In the genomic region with DNA sequence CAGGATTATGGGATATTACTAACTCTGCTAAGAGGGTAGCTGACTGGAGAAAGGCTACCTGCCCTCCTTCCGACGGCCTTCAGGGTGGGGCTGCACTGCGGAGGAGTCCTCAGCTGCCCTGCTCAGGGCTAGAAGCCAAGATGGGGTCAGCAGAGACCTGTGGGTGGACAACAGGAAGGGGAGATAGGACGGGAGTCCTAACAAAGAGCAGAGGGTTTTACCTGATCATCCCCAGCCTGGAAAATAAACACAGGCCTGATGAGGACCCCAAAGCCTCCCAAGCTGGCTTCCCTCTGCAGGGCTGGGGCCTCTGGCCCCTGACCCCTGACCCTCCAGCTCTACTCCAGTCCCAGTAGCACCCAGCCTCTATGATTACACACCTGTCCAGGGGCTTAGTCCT, we compare ENCODE assay signal across 9 mouse cellular contexts. TPM values are rescaled to one million over a fixed set of nuclear protein-coding genes. Genes with fewer than 3 reads are reported as not detected.
DNase-seq lines count a peak whose midpoint lies in the region; ATAC-seq and TF ChIP-seq lines count a peak whose summit lies in the region.
"Had no signal": no experiment of that assay in that cellular context is flagged by ENCODE, and none has a peak within 500 bp of the region (broad histone marks: within the 10 kb centered on the region; RNA-seq: fewer than 3 reads in every experiment).

No protein-coding gene starts in this region.

- no peaks in the 10 kb centered on the region for H3K27me3 ChIP-seq in kidney, postnatal 0 days (ENCODE audit: insufficient read depth, low read length)
- peaks cover 9% of the 10 kb centered on the region; the same call in 1 of the 2 replicates for H3K27me3 ChIP-seq in embryonic facial prominence, embryonic 13.5 days
- H3K27me3 ChIP-seq in heart, postnatal 0 days (ENCODE audit: control insufficient read depth, insufficient read depth, low read length), result peaks cover 3% of the 10 kb centered on the region; the same call in 1 of the 2 replicates
- peaks cover 18% of the 10 kb centered on the region for H3K27me3 ChIP-seq in liver, embryonic 12.5 days (replicated peaks)

- H3K9ac ChIP-seq in kidney, postnatal 0 days (ENCODE audit: low read depth, low read length), result no peak overlapping the region
- 0 out of 2 replicates have a peak overlapping the region, but pooled peaks have one; percentile 46 for H3K9ac ChIP-seq in embryonic facial prominence, embryonic 13.5 days
- no peak overlapping the region; the same call in 1 of the 2 replicates for H3K9ac ChIP-seq in heart, postnatal 0 days (replicated peaks; ENCODE audit: low read depth, low read length)
- H3K9ac ChIP-seq in liver, embryonic 12.5 days, result no peak overlapping the region

- H3K27ac ChIP-seq in kidney, postnatal 0 days, result peak overlapping the region; percentile 86
- peak overlapping the region; percentile 91 for H3K27ac ChIP-seq in embryonic facial prominence, embryonic 13.5 days
- peak overlapping the region; percentile 87 for H3K27ac ChIP-seq in heart, postnatal 0 days (ENCODE audit: low read depth)
- H3K27ac ChIP-seq in liver, embryonic 12.5 days, result peak overlapping the region; percentile 78

- peak overlapping the region; percentile 41 for H3K4me2 ChIP-seq in kidney, postnatal 0 days (ENCODE audit: low read length)
- H3K4me2 ChIP-seq in embryonic facial prominence, embryonic 13.5 days, result peak overlapping the region; percentile 54
- peak overlapping the region; percentile 57 for H3K4me2 ChIP-seq in heart, postnatal 0 days (ENCODE audit: low read depth, low read length)
- peak overlapping the region; percentile 47; the same call in 1 of the 2 replicates for H3K4me2 ChIP-seq in liver, embryonic 12.5 days

- H3K4me3 ChIP-seq in kidney, postnatal 0 days (replicated peaks; ENCODE audit: low read depth, low read length), result 0 out of 2 replicates have a peak overlapping the region, but pooled peaks have one; percentile 6
- no peak overlapping the region for H3K4me3 ChIP-seq in embryonic facial prominence, embryonic 13.5 days
- no peak overlapping the region for H3K4me3 ChIP-seq in heart, postnatal 0 days (ENCODE audit: low read depth, low read length)
- H3K4me3 ChIP-seq in liver, embryonic 12.5 days, result no peak overlapping the region

- no peak for TF ChIP-seq EP300 in heart, postnatal 0 days (IDR thresholded peaks at IDR 0.05; ENCODE audit: low read depth)

- H3K4me1 ChIP-seq in kidney, postnatal 0 days (replicated peaks; ENCODE audit: insufficient read depth, low read length), result peaks cover 55% of the 10 kb centered on the region
- peaks cover 59% of the 10 kb centered on the region for H3K4me1 ChIP-seq in embryonic facial prominence, embryonic 13.5 days
- peaks cover 21% of the 10 kb centered on the region for H3K4me1 ChIP-seq in heart, postnatal 0 days (ENCODE audit: control insufficient read depth, insufficient read depth)
- H3K4me1 ChIP-seq in liver, embryonic 12.5 days, result peaks cover 68% of the 10 kb centered on the region

- no peak for ATAC-seq in kidney, postnatal 0 days (replicated peaks; ENCODE audit: low FRiP score, low read depth)
- ATAC-seq in embryonic facial prominence, embryonic 13.5 days (ENCODE audit: insufficient number of reproducible peaks, insufficient read depth, low FRiP score, low TSS enrichment, low read depth), result no peak
- no peak for ATAC-seq in heart, postnatal 0 days (ENCODE audit: insufficient read depth, low read depth)
- ATAC-seq in liver, embryonic 12.5 days, result no peak
- no peak for ATAC-seq in granulocyte monocyte progenitor cell, adult 5-6 weeks (replicated peaks; ENCODE audit: poor library complexity, severe bottlenecking)

- TF ChIP-seq CTCF in kidney, postnatal 0 days (IDR thresholded peaks at IDR 0.05; ENCODE audit: low read depth), result no peak
- TF ChIP-seq CTCF in heart, postnatal 0 days (IDR thresholded peaks at IDR 0.05; ENCODE audit: low read depth), result no peak

- H3K9me3 ChIP-seq in kidney, postnatal 0 days (replicated peaks; ENCODE audit: low read length), result no peaks in the 10 kb centered on the region
- no peaks in the 10 kb centered on the region for H3K9me3 ChIP-seq in embryonic facial prominence, embryonic 13.5 days
- no peaks in the 10 kb centered on the region for H3K9me3 ChIP-seq in heart, postnatal 0 days (replicated peaks; ENCODE audit: control insufficient read depth, low read length)
- H3K9me3 ChIP-seq in liver, embryonic 12.5 days (replicated peaks), result no peaks in the 10 kb centered on the region

- no peak for DNase-seq in kidney, postnatal 0 days (ENCODE audit: low spot score)
- DNase-seq in kidney, adult 18-20 months, result no peak
- no peak for DNase-seq in heart, postnatal 0 days (ENCODE audit: low spot score)
- no peak for DNase-seq in urinary bladder, adult 2 months (ENCODE audit: low spot score)
- DNase-seq: adrenal gland, adult 8-10 months had no signal

- peaks cover 6% of the 10 kb centered on the region; the same call in 1 of the 2 replicates for H3K36me3 ChIP-seq in kidney, postnatal 0 days (ENCODE audit: insufficient read depth, low read length)
- H3K36me3 ChIP-seq in embryonic facial prominence, embryonic 13.5 days, result no peaks in the 10 kb centered on the region
- H3K36me3 ChIP-seq in heart, postnatal 0 days (replicated peaks; ENCODE audit: control insufficient read depth, insufficient read depth, low read length), result 0 out of 2 replicates have a peak, but pooled peaks cover 9% of the 10 kb centered on the region
- H3K36me3 ChIP-seq in liver, embryonic 12.5 days, result peaks cover 4% of the 10 kb centered on the region; the same call in 1 of the 2 replicates

- WGBS in kidney, postnatal 0 days, result 34% methylated on average over 4 of the region's 4 CpGs
- WGBS in embryonic facial prominence, embryonic 13.5 days, result 60% methylated on average over 4 of the region's 4 CpGs
- WGBS in heart, postnatal 0 days, result 44% methylated on average over 4 of the region's 4 CpGs
- 40% methylated on average over 4 of the region's 4 CpGs for WGBS in liver, embryonic 12.5 days (ENCODE audit: insufficient replicate concordance)

RNA-seq across cellular contexts. Expression of gene Lrrc71, which starts 14.8 kb away (rescaled TPM):
- 0.37 and 0.45 TPM in 2 replicates for polyA plus RNA-seq in kidney, postnatal 0 days (2015; fragmentation: Nextera tagmentation; extraction: Ambion mirVana)
- 0.34 and 0.99 TPM in 2 replicates for polyA plus RNA-seq in embryonic facial prominence, embryonic 13.5 days (2015; fragmentation: Nextera tagmentation; extraction: Ambion mirVana)
- total RNA-seq in heart, postnatal 0 days (2014; rRNA removed; ENCODE audit: low replicate concordance), result 0.54 and 1.5 TPM in 2 replicates
- 0.12 and 0.38 TPM in 2 replicates for polyA plus RNA-seq in heart, postnatal 0 days (2015; fragmentation: Nextera tagmentation; extraction: Ambion mirVana)
- 0.13 and 0.29 TPM in 2 replicates for polyA plus RNA-seq in liver, embryonic 12.5 days (2016; fragmentation: Nextera tagmentation; extraction: Ambion mirVana)
- total RNA-seq in granulocyte monocyte progenitor cell, adult 5-6 weeks (2014; fragmentation: Nextera tagmentation), result not detected in 2 replicates
- total RNA-seq in granulocyte monocyte progenitor cell, adult 5-6 weeks (2017), result not detected in 2 replicates
- 0.19 and 0.29 TPM in 2 replicates for polyA plus RNA-seq in urinary bladder, adult 2 months (2012; rRNA removed)

RNA-seq across cellular contexts. Expression of gene Ntrk1, which starts 31.8 kb away (rescaled TPM):
- 2.1 and 2.3 TPM in 2 replicates for polyA plus RNA-seq in kidney, postnatal 0 days (2015; fragmentation: Nextera tagmentation; extraction: Ambion mirVana)
- polyA plus RNA-seq in embryonic facial prominence, embryonic 13.5 days (2015; fragmentation: Nextera tagmentation; extraction: Ambion mirVana), result 1.8 TPM in 2 replicates
- 0.11 and 0.62 TPM in 2 replicates for total RNA-seq in heart, postnatal 0 days (2014; rRNA removed; ENCODE audit: low replicate concordance)
- polyA plus RNA-seq in heart, postnatal 0 days (2015; fragmentation: Nextera tagmentation; extraction: Ambion mirVana), result 0.15 and 0.16 TPM in 2 replicates
- polyA plus RNA-seq in liver, embryonic 12.5 days (2016; fragmentation: Nextera tagmentation; extraction: Ambion mirVana), result 0.31 and 0.59 TPM in 2 replicates
- total RNA-seq in granulocyte monocyte progenitor cell, adult 5-6 weeks (2014; fragmentation: Nextera tagmentation), result not detected in 2 replicates
- total RNA-seq in granulocyte monocyte progenitor cell, adult 5-6 weeks (2017), result not detected in 2 replicates
- polyA plus RNA-seq in urinary bladder, adult 2 months (2012; rRNA removed), result 2.7 and 3.5 TPM in 2 replicates
- total RNA-seq: MEL had no signal

RNA-seq across cellular contexts. Expression of gene Insrr, which starts 33.5 kb away (rescaled TPM):
- 1.9 and 2.3 TPM in 2 replicates for polyA plus RNA-seq in kidney, postnatal 0 days (2015; fragmentation: Nextera tagmentation; extraction: Ambion mirVana)
- 0.78 and 0.80 TPM in 2 replicates for polyA plus RNA-seq in embryonic facial prominence, embryonic 13.5 days (2015; fragmentation: Nextera tagmentation; extraction: Ambion mirVana)
- total RNA-seq in heart, postnatal 0 days (2014; rRNA removed; ENCODE audit: low replicate concordance), result not detected in 2 replicates
- polyA plus RNA-seq in heart, postnatal 0 days (2015; fragmentation: Nextera tagmentation; extraction: Ambion mirVana), result not detected in 2 replicates
- 0.05 TPM in 1 of 2 replicates, not detected in the other for polyA plus RNA-seq in liver, embryonic 12.5 days (2016; fragmentation: Nextera tagmentation; extraction: Ambion mirVana)
- total RNA-seq in granulocyte monocyte progenitor cell, adult 5-6 weeks (2014; fragmentation: Nextera tagmentation), result not detected in 2 replicates
- total RNA-seq in granulocyte monocyte progenitor cell, adult 5-6 weeks (2017), result not detected in 2 replicates
- polyA plus RNA-seq in urinary bladder, adult 2 months (2012; rRNA removed), result 0.73 and 0.80 TPM in 2 replicates
